Mouse (Mus musculus): ENCODE data around the gene Mtch2. TPM values are rescaled to one million over a fixed set of nuclear protein-coding genes. Genes with fewer than 3 reads are reported as not detected.
"Not testable (repeated sequence)": the region's sequence is repeated elsewhere in the genome, so short reads cannot be mapped to it uniquely, and the experiment has no call there.

Mtch2 gene
- total RNA-seq, 1 experiment from 2014 or later: 138 TPM

GRCm38 (mm10) chr2:90889550-90890548, 42.9 kb downstream of the Mtch2 start:
- ATAC-seq (replicated peaks in 1 of 2; ENCODE audit: insufficient read depth in 1 of 2, low FRiP score in 2 of 2, low TSS enrichment in 1 of 2, low read depth in 1 of 2, poor library complexity in 2 of 2, severe bottlenecking in 2 of 2): peak; percentile 42; a peak in 3 of 4 replicates

- ATAC-seq (replicated peaks in 1 of 2; ENCODE audit: insufficient read depth in 1 of 2, low FRiP score in 2 of 2, low TSS enrichment in 1 of 2, low read depth in 1 of 2, poor library complexity in 2 of 2, severe bottlenecking in 2 of 2): no peak
Measured at GRCm38 (mm10) chr2:90893673-90894298, 46.8 kb downstream of the Mtch2 start.

DNA sequence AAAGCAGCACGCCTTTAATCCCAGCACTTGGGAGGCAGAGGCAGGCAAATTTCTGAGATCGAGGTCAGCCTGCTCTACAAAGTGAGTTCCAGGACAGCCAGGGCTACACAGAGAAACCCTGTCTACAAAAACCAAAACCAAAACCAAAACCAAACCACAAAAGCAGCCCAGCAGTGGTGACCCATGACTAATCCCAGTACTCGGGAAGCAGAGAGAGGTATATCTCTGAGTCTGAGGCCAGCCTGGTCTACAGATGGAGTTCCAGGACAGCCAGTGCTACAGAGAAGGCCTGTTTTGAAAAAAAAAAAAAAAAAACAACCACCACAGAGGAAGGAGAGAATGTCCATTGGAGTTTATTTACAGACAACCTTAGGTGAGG, 47.3 kb downstream of the Mtch2 start:
- ATAC-seq (replicated peaks in 1 of 2; ENCODE audit: insufficient read depth in 1 of 2, low FRiP score in 2 of 2, low TSS enrichment in 1 of 2, low read depth in 1 of 2, poor library complexity in 2 of 2, severe bottlenecking in 2 of 2): not testable (repeated sequence)

GRCm38 (mm10) chr2:90903398-90903797, 56.4 kb downstream of the Mtch2 start:
- ATAC-seq (replicated peaks in 1 of 2; ENCODE audit: insufficient read depth in 1 of 2, low FRiP score in 2 of 2, low TSS enrichment in 1 of 2, low read depth in 1 of 2, poor library complexity in 2 of 2, severe bottlenecking in 2 of 2): 0 out of 4 replicates have a peak, but pooled peaks of 1 of the 2 experiments have one; percentile 25

DNA sequence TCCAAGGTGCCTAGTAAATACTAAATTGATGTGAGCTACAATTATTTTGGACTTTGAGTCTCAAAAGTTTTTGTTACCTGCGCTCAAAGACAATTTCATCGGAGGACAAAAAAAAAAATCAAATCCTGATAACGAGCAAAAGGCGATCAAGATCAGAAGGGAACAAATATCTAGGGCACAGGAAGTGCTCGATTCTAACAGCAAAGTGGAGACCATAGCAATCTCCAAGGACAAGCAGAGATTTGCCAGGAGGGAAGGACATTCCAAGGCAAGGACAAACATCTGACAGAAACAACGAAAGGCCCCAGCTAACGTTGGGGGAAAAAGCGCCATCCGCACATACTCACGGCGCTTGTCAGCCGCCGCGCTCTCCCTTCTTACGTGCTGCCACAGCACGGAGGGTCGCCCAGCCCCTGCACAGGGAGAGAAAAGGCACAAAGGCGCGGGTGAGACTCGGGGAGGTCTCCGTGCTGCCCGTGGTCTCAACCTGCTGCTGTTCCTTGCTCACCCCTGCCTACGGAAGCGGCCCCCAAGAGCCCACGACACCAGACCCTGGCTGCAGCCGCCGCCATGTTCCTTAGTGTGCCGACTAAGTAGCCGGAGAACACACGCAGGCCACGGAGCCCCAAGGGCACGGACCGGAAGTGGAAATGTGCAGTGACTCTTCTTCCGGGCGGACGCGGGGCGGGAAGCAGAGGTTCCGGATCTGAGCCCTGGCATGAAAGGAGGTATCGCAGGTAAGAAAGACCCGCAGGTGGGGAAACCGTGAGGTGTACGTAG, 57.3 kb downstream of the Mtch2 start, which contains the start of the genes Kbtbd4 and Ndufs3:
TSS of gene Kbtbd4 (plus strand) at position 665 of the 780 bp plus-strand sequence.
TSS of gene Ndufs3 (minus strand) at position 752 of the 780 bp plus-strand sequence.
- peak; percentile 96 to 98 for ATAC-seq (replicated peaks in 1 of 2; ENCODE audit: insufficient read depth in 1 of 2, low FRiP score in 2 of 2, low TSS enrichment in 1 of 2, low read depth in 1 of 2, poor library complexity in 2 of 2, severe bottlenecking in 2 of 2)

DNA sequence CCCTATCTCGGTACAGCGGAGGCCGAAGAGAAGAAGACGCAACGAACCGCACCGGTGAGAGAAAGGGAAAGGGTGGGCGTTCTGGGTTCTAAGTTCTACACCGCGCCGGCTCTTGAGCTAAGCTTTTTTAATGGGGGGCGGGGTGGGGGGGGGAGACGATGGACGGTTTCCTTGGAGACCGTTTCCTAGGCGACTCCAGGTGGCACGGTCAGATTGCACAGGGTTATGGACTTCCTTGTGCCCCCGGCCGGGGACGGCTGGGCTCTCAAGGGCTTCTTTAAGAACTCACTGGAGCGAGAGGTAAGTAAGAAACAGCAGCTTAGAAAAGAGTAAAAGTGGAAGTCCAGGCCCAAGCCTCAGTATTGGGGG, 57.9 kb downstream of the Mtch2 start:
- peak in 1 of 2 experiments; percentile 12; a peak in 1 of 4 replicates for ATAC-seq (replicated peaks in 1 of 2; ENCODE audit: insufficient read depth in 1 of 2, low FRiP score in 2 of 2, low TSS enrichment in 1 of 2, low read depth in 1 of 2, poor library complexity in 2 of 2, severe bottlenecking in 2 of 2)

DNA sequence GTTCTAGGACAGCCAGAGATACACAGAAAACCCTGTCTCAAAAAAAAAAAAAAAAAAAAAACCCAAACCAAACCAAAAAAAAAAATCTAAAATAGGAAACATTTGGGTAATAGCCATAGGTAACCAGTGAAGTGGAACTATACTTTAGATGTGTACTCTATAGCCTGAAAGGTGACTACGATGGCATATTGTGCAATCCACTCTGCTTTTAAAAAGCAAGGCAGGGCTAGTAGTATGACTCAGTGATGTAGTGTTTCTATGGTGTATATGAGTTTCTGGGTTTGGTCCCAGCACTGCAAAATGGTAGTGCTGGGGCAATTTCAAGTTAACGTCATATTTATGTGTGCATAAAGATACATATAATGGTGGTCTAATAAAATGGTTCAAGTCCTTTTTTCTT, 59.8 kb downstream of the Mtch2 start:
- ATAC-seq (replicated peaks in 1 of 2; ENCODE audit: insufficient read depth in 1 of 2, low FRiP score in 2 of 2, low TSS enrichment in 1 of 2, low read depth in 1 of 2, poor library complexity in 2 of 2, severe bottlenecking in 2 of 2): no peak

GRCm38 (mm10) chr2:90910861-90911260, 63.9 kb downstream of the Mtch2 start:
- ATAC-seq (replicated peaks in 1 of 2; ENCODE audit: insufficient read depth in 1 of 2, low FRiP score in 2 of 2, low TSS enrichment in 1 of 2, low read depth in 1 of 2, poor library complexity in 2 of 2, severe bottlenecking in 2 of 2): no peak

DNA sequence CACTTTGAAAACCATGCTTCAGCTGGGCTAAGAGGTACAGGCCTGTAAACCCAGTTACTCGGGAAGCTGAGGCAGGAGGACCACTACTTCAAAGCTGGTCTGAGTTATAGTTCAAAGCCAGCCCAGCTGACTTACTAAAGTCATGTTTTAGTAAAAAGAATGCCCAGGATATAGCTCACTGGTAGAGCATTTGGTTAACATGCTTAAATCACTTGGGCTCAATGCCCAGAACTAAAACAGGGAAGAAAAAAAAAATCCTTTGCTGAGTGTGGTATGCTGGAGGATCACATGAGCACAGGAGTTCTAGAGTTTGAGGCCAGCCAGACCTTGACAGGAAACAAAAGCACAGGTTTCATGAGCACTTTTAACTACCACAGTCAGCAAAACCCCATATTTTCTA, 64.7 kb downstream of the Mtch2 start:
- ATAC-seq (replicated peaks in 1 of 2; ENCODE audit: insufficient read depth in 1 of 2, low FRiP score in 2 of 2, low TSS enrichment in 1 of 2, low read depth in 1 of 2, poor library complexity in 2 of 2, severe bottlenecking in 2 of 2): no peak

- no peak for ATAC-seq (replicated peaks in 1 of 2; ENCODE audit: insufficient read depth in 1 of 2, low FRiP score in 2 of 2, low TSS enrichment in 1 of 2, low read depth in 1 of 2, poor library complexity in 2 of 2, severe bottlenecking in 2 of 2)
Measured at GRCm38 (mm10) chr2:90913671-90914070, 66.7 kb downstream of the Mtch2 start.

GRCm38 (mm10) chr2:90915516-90915915, 68.6 kb downstream of the Mtch2 start:
- no peak for ATAC-seq (replicated peaks in 1 of 2; ENCODE audit: insufficient read depth in 1 of 2, low FRiP score in 2 of 2, low TSS enrichment in 1 of 2, low read depth in 1 of 2, poor library complexity in 2 of 2, severe bottlenecking in 2 of 2)

Other genes starting within 250 kb of the Mtch2 start
- 49.7 and 56.0 TPM in 2 replicates for gene Nup160, start 169.9 kb upstream of the Mtch2 start, total RNA-seq (2017)
- gene Fnbp4, start 101.8 kb upstream of the Mtch2 start, total RNA-seq (2017): 226 and 232 TPM in 2 replicates
- not detected in 2 replicates for gene Agbl2, start 64.4 kb upstream of the Mtch2 start, total RNA-seq (2017)
- not detected in 2 replicates for gene C1qtnf4, start 38.7 kb downstream of the Mtch2 start, total RNA-seq (2017)
- 25.1 and 37.2 TPM in 2 replicates for gene Kbtbd4, start 57.6 kb downstream of the Mtch2 start, total RNA-seq (2017)
- gene Ndufs3, start 57.7 kb downstream of the Mtch2 start, total RNA-seq (2017): 62.2 and 92.6 TPM in 2 replicates
- gene Celf1, start 93.2 kb downstream of the Mtch2 start, total RNA-seq (2017): 34.6 and 53.8 TPM in 2 replicates
- gene Rapsn, start 188.5 kb downstream of the Mtch2 start, total RNA-seq (2017): 0.88 and 2.6 TPM in 2 replicates
- gene Psmc3, start 206.9 kb downstream of the Mtch2 start, total RNA-seq (2017): 238 and 247 TPM in 2 replicates
- 12.1 and 16.8 TPM in 2 replicates for gene Slc39a13, start 223.3 kb downstream of the Mtch2 start, total RNA-seq (2017)
- gene Spi1, start 235.2 kb downstream of the Mtch2 start, total RNA-seq (2017): 58.4 and 63.2 TPM in 2 replicates

Measured in hematopoietic stem cell, adult 5-6 weeks (primary cell).